Mouse (Mus musculus): Measurements from ENCODE around the gene Tacc3.

Gene Tacc3

DNA sequence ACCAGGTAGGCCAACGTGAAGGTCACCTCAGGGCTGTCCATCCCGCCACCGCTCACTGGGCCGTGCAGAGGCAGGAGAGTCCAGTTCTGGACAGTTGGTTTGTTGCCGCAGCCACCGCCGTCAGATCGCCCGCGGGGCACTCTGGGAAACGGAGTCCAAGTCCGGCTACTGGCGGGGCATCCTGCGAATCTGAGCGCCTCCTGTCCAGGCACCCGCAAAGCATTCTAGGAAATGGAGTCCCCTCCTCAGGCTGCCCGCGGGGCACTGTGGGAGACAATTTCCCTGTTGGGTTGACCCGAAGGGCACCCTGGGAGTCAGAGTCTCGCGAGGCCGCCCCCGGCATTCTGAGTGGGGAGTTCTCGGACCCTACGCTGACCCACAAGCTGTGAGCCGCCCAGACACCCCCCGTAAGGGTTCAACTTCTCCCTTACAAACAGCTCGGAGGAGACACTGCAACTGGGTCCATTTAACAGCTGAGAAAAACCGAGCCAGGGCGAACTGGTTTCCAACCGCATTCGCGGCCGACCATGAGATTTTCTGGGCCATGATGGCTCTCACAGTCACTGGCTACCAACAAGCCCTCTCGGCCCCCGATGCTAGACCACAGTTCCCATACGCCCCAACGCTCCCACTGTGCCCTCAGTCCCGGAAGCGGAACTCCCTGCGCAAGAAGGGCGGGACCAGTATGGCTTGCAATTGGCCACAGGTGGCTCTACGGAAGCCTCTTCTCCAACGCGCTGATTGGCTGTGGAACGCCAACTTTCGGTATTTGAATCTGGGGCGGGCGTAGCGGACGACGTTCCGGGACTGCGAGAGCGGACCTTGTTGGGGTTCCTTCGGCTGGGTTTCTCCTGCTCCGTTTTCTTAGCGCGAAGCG is at the start of gene Tacc3, which contains the start of gene Tmem129:
Gene Tacc3 (plus strand): TSS at position 342 of the 877 bp plus-strand sequence.
Gene Tmem129 (minus strand): TSS at position 630 of the 877 bp plus-strand sequence.
- DNase-seq: peak; percentile 98 to 99

DNA sequence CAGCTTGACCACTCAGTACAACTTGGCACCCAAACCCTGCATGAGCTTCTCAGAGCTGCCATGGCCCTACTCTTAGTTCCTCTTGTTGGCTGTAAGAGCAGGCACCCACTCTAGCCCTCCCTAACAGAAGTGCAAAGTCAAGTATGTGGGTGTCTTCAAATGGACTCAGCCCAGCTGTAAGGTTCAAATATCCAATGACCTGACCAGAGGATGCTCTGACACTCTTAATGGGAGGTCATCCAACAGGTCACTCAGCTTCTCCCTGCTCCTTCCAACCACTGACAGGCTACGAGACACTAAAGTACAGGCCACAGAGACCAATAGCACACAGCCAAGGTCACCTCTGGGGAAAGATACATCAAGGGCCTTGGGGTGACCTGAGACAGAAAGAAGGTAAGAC is 48.7 kb upstream of the Tacc3 start:
- DNase-seq: peak; percentile 30 to 40

DNA sequence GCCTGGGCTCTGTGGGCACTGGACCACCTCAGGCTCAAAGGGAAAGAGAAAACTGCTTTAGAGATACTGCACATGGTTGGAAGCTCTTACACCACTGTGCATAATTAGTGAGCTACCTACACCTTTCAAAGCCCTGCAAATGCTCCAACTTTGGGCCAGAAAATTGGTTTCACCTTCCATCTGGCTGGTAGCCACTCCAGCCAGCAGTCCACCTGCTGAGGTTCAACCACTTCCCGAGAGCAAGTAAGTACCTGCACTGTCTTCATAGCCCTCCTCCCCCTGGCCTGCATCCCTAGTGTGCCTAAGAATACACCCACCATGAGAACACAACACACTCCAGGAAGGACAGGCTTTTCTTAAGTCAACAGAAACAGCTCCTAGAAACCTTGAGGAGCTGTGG is 46.1 kb upstream of the Tacc3 start:
- no peak for DNase-seq

DNA sequence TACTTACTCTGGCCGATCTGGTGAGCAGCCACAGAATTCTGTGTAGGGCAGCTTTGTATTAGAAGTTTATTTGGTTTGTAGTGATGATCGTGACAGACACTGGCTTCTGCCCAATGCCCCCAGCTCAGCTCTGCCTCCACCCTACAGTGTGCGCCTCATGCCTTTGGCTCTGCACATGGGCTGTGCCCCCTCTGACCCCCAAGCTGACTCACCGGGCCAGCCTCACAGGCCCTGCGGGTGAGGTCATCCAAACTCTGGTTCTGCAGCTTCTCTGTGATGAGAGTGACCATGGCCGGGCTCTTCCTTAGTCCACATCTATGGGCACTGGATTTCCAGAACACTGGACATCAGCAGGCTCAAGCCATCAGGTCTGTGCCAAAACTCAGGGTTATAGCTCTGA is 43.5 kb upstream of the Tacc3 start:
- no peak for DNase-seq

DNA sequence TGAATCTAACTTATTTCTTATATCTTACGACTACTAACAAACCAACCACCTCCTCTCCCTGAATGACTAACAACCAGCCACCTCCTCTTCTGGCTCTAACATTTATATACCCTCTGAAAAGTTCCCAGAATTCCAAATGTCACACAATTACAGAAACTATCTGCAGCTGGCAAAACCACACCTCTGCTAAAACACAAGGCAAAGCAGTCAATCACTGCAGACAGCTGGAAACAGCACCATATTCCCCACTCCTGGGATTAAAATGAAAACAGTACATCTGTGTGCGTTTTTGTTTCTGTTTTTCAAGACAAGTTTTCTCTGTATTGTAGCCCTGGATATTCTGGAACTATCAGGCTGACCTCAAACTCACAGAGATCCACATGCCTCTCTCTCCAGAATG is 35.3 kb upstream of the Tacc3 start:
- no peak for DNase-seq

DNA sequence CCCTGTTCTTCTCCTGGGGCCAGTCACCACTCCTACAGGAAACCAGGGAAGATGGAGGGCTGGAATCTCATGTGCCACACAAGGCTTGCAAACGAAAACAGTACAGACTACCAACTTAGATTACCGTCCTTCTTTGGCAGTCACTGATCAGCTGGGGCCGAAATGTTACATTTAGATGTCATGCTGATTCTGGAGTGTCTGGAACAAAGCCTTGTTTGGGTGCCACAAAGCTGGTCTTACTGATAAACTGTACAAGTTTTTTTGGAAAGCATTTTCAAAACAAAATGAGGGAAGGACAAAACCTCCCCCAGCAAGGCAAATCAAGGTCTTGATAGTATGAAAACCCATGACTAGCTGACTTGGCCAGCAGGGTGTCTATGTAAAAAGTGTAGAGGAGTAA is 34.2 kb upstream of the Tacc3 start:
- no peak for DNase-seq

- DNase-seq: peak; percentile 47
Measured at GRCm38 (mm10) chr5:33627968-33628367, 30.0 kb upstream of the Tacc3 start.

- peak in 1 of 2 experiments; percentile 48 for DNase-seq
Measured at GRCm38 (mm10) chr5:33628820-33629300, 29.1 kb upstream of the Tacc3 start.

DNA sequence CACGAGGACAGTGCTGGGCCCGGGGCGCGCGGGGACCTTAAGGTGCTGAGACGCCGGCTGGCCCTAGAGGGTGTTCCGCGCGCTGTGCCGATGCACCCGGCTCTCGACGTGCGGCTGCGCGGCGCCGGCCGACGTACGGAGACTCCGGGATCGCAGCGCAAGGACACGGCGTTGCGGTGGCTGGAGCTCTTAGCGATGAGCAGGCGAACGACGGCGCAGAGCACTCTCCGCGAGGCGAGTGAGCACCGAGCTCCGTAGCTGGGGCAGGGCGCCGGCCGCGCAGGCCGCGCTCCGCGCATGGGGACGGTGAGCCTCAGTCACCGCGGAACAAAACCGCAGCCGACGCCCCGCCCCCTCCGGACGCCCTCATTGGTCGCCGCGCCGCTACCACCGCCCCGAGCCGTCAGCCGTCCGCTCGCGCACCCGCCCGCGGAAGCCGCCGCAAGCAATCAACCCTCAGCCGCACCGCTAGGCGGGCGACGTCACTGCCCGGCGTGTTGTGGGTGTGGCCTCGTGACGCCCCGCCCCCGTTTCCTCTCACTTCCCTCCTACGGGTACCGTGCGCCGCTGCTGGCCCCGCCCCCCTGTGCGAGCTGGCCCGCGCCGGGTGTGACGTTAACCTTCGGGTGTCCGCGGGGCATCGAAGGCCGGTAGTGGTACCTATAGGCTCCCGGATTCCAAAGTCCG is 28.5 kb upstream of the Tacc3 start, which contains the start of the genes Fam53a and Gm9903:
Gene Fam53a (minus strand): TSS at position 335 of the 687 bp plus-strand sequence.
Gene Gm9903 (plus strand): TSS at position 625 of the 687 bp plus-strand sequence.
- peak; percentile 99 to 100 for DNase-seq

- DNase-seq: no peak
Measured at GRCm38 (mm10) chr5:33630061-33630460, 27.9 kb upstream of the Tacc3 start.

DNA sequence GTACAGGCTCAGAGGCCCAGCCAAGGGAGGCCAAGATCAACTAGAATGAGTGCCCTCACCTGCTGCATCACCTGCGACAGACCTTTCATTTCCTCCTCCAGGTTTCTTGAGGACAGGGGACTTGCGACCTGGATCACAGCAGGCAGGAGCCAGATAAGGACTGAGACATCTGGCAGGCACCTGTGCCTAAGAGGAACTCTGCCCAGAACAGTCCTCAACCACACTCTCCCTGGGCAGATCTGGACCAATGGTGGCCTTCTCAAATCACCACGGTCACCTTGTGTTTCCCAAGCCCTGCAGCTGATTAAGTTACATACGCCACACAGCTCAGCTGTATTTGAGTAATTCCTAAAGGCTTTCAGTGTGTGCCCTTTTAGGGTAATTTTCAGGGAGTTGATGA is 27.3 kb upstream of the Tacc3 start:
- no peak for DNase-seq

- DNase-seq: no peak
Measured at GRCm38 (mm10) chr5:33632526-33632925, 25.4 kb upstream of the Tacc3 start.

DNA sequence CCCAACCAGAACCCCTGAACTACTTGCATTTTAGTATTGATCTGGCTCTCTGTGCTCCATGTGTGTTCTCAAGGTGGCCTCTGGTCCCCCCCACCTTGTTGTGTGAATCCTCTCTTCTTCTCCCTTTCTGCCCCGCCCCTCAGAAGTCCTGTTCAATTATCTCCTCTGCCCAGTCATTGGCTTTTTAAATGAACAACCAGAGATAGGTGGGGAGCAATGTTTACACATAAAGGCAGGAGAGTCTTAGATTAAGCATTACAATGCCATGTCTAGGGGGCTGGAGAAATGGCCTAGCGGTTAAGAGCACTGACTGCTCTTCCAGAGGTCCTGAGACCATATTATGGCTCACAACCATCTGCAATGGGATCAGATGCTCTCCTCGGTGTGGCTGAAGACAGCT is 22.6 kb upstream of the Tacc3 start:
- no peak for DNase-seq

DNA sequence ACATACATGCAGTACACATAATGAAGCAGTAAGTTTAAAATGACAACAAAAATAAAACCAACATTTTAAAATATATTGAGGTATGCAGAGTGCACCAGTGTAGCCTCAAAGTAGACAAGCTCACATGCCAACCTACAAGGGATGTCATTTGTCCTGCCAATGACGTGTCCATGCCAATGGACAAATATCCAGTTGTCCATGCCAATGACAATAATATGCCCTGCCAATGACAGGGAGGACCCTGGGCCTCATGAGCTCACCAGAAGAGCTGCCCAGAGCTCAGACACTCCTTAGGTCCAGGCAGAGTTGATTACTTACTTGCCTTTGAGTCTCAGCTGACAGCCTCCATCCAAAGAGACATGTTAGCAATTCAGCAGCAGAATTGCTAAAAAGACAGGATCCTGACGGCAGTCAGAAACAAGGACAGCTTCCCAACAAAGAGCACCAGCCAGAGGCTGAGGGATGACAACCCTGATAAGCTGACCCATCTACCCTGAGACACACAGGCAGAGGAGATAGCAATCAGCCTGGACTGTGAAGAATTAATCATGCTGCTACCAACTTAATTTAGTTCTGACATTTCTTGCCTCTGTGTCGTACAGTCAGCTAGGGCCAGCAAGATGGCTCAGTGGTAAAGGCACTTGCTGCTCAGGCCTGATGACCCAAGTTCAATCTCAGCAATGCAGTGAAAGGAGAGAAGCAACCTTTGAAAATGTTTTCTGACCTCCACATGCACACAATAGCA is 20.1 kb upstream of the Tacc3 start:
- no peak for DNase-seq

DNA sequence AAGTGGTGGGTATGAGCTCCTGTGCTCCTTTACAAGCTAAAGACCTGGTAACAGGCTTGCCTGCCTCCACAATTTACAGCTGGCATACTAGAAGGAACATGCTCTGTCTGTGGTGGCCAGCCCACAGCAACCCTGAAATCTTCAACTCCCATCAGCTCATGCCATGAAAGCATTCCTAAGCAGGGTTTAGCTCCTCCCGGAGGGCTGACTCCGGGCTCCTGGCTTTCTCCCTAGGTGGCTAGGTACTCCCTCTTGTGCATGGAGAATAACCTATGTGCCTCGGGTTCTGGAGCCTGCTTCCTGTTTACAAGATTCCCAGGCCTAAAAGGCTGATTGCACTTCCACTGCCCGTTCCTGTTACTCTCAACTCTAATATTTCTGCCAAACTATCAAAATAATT is 19.1 kb upstream of the Tacc3 start:
- DNase-seq: no peak

GRCm38 (mm10) chr5:33640652-33641051 is 17.3 kb upstream of the Tacc3 start:
- peak in 1 of 2 experiments; percentile 56 for DNase-seq

- no peak for DNase-seq
Measured at GRCm38 (mm10) chr5:33651017-33651416, 6.9 kb upstream of the Tacc3 start.

GRCm38 (mm10) chr5:33651541-33651920 is 6.4 kb upstream of the Tacc3 start:
- DNase-seq: no peak

DNA sequence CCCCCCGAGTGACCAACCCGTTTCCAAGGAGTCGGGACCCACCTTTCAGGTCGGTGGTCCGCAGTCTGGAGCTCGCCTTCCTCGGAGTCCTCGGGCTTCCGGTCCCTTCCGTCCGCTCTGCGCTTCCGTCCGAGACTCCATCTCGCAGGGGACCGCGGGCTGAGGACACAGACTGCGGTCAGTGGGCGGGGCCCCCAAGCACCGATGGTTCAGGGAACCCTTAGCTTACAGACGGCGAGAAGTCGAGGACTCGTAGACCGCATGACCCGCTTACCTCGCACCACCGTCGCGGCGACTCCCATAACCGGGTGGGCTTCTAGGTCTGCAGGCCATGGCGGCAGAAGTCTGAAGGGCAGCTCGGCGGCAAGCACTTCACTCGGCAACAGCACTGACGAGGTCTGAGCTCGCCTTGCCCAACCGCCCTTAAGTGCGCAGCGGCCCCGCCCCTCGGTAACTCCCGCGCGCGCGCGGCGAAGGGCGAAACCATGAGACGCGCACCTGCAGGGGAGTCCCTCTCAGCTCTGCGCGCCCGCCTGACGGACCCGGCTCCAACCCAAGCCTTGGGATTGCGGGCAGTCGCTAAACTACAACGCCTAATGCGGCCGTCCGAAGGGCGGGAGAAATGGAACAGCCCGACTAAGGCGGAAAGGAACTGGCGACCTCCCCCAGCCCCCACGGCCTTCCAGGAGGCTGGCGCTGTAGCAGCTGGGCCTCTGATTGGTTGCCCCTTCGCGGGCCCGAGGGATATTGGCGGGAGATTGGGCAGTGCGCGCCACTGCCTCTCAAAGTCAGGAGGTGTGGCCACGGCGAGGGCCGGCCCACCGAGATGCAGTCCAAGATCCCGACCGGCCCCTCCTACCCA is 5.8 kb upstream of the Tacc3 start, which contains the start of gene Slbp:
Gene Slbp (minus strand): TSS at position 654 of the 862 bp plus-strand sequence.
- DNase-seq: peak; percentile 96 to 97

GRCm38 (mm10) chr5:33652783-33653173 is 5.2 kb upstream of the Tacc3 start:
- DNase-seq: no peak

- DNase-seq: no peak
Measured at GRCm38 (mm10) chr5:33654424-33654823, 3.5 kb upstream of the Tacc3 start.
